Mouse (Mus musculus) stomach, postnatal 0 days (tissue): ENCODE measurements around the gene Ddx47. TPM values are rescaled to one million over a fixed set of nuclear protein-coding genes. Genes with fewer than 3 reads are reported as not detected.

Source experiments
- ATAC-seq: fragments of 200-750 bp; cut with Nextera tagmentation; 2 replicates; pipeline ENCODE4 v1.8.0; 2017; ENCODE audit not compliant: low FRiP score, low TSS enrichment
- DNase-seq: peaks from one replicate; pipeline ENCODE4 v3.0.0-alpha.2; 2016; ENCODE audit warnings: low spot score
- H3K27ac ChIP-seq: fragments of 300-500 bp; sonication (generic); replicated peaks from 2 replicates; pipeline ENCODE4 v1.5.1; 2014; ENCODE audit warnings: mild to moderate bottlenecking, control low read depth
- H3K27me3 ChIP-seq: fragments of 300-500 bp; sonication (generic); 2 replicates; pipeline ENCODE4 v1.6.1; 2014; ENCODE audit warnings: low read length; ENCODE audit not compliant: control insufficient read depth, insufficient read depth
- H3K36me3 ChIP-seq: fragments of 300-500 bp; sonication (generic); 2 replicates; pipeline ENCODE4 v1.6.1; 2014; ENCODE audit warnings: low read length, mixed read lengths; ENCODE audit not compliant: control insufficient read depth, insufficient read depth
- H3K4me1 ChIP-seq: fragments of 300-500 bp; sonication (generic); replicated peaks from 2 replicates; pipeline ENCODE4 v1.6.1; 2014; ENCODE audit warnings: antibody characterized with exemption; ENCODE audit not compliant: control insufficient read depth, insufficient read depth
- H3K4me2 ChIP-seq: fragments of 300-500 bp; sonication (generic); replicated peaks from 2 replicates; pipeline ENCODE4 v1.6.1; 2014; ENCODE audit warnings: low read depth, mild to moderate bottlenecking, control low read depth, moderate library complexity
- H3K4me3 ChIP-seq: fragments of 300-500 bp; sonication (generic); 2 replicates; pipeline ENCODE4 v1.5.1; 2014; ENCODE audit warnings: low read depth, low read length, control low read depth
- H3K9ac ChIP-seq: fragments of 300-500 bp; sonication (generic); 2 replicates; pipeline ENCODE4 v1.6.1; 2014; ENCODE audit warnings: mild to moderate bottlenecking, low read length, control low read depth, mixed read lengths
- H3K9me3 ChIP-seq: fragments of 300-500 bp; sonication (generic); 2 replicates; pipeline ENCODE4 v1.6.1; 2016; ENCODE audit warnings: low read length; ENCODE audit not compliant: control insufficient read depth
- CTCF ChIP-seq: IDR thresholded peaks from 2 replicates; pipeline ENCODE4 v1.5.1; 2016; ENCODE audit warnings: antibody characterized with exemption, low read depth, mild to moderate bottlenecking, moderate library complexity
- EP300 ChIP-seq: optimal IDR thresholded peaks from 2 replicates; pipeline ENCODE3; 2016; ENCODE audit warnings: antibody characterized with exemption
- WGBS: fragments of 180-500 bp; shearing (Covaris S2); extraction: QIAGEN DNeasy Blood & Tissue Kit; methylation state at CpG from one replicate; pipeline ENCODE4 v1.1.7; 2014; 5-methylcytosine and 5-hydroxymethylcytosine counted together
- polyA plus RNA-seq: library from polyadenylated mRNA; unstranded; fragments of >200 nt; fragmentation: Nextera tagmentation; extraction: Ambion mirVana; gene quantifications from 2 replicates; pipeline ENCODE4 v1.2.1, GENCODE M21; 2015

The Ddx47 gene
- polyA plus RNA-seq, 1 experiment from 2014 or later = 46.0 TPM

GRCm38 (mm10) chr6:135017211-135017610 lies 5.8 kb downstream of the Ddx47 start:
- H3K9me3 ChIP-seq = no peaks in the 10 kb centered on the region
- 80% methylated on average over 11 of the region's 11 CpGs for WGBS

DNA sequence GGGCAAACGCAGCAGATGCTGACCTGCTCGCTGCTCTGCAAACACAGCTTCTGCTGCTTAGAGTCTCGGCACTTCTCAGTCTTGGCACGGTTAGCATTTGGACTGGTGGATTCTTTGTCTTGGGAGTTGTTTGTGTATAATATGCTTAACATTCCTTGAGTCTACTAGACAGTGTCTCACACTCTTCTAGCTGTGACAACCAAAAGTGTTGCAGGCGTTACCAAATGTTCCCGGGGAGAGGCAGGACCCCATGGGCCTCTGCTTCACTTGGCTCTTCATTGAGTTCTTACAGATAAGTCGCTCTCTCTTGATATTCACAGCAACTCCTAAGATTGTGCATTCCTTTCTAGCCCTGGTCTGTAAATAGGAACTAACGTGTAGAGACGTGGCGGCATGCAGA lies 8.2 kb downstream of the Ddx47 start:
- Histone ChIP-seq H3K4me3 (no peak overlapping the region), H3K4me2 (no peak overlapping the region), H3K27ac (no peak overlapping the region), H3K9me3 (no peaks in the 10 kb centered on the region), H3K4me1 (no peaks in the 10 kb centered on the region), H3K9ac (no peak overlapping the region), H3K27me3 (no peaks in the 10 kb centered on the region), H3K36me3 (peaks cover 49% of the 10 kb centered on the region)
- ATAC-seq (no peak), DNase-seq (no peak)
- 81% methylated on average over 10 of the region's 10 CpGs for WGBS
- TF ChIP-seq CTCF (no peak), EP300 (no peak)

More at GRCm38 (mm10) chr6:135017211-135017610, 5.8 kb downstream of the Ddx47 start:
- TF ChIP-seq EP300 (no peak), CTCF (no peak)
- Histone ChIP-seq H3K4me1 (peaks cover 1% of the 10 kb centered on the region; the same call in 1 of the 2 replicates), H3K27ac (no peak overlapping the region), H3K27me3 (no peaks in the 10 kb centered on the region), H3K4me2 (no peak overlapping the region), H3K4me3 (no peak overlapping the region), H3K36me3 (peaks cover 40% of the 10 kb centered on the region), H3K9ac (no peak overlapping the region)
- DNase-seq (no peak), ATAC-seq (peak; percentile 87)

DNA sequence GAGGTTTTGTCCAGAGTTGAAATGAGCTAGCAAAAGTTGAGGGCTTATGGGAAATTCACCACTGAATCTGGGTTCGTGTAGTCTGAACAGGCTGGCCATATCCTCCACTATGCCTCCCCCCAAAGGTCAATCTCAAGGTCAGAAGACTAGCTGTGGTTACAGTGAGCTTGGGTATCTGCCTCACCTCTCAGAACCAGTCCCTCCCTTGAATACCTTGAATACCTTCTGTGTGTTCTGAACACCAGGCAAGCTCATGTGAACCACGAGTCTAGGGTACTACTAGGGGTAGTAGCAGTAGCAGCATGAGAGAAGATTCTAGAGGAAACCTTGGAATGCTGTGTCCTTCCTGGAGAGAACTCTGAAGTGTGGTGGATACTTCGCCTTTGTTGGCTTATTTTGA lies 10.2 kb downstream of the Ddx47 start:
- 83% methylated on average over 3 of the region's 3 CpGs for WGBS
- no peaks in the 10 kb centered on the region for H3K27me3 ChIP-seq
- DNase-seq = no peak
- no peak overlapping the region for H3K4me3 ChIP-seq
- TF ChIP-seq EP300 = no peak
- no peak for TF ChIP-seq CTCF
- no peak overlapping the region for H3K4me2 ChIP-seq
- H3K36me3 ChIP-seq = peaks cover 37% of the 10 kb centered on the region
- H3K9ac ChIP-seq = no peak overlapping the region
- no peak overlapping the region for H3K27ac ChIP-seq
- no peak for ATAC-seq
- H3K9me3 ChIP-seq = no peaks in the 10 kb centered on the region
- H3K4me1 ChIP-seq = no peaks in the 10 kb centered on the region

DNA sequence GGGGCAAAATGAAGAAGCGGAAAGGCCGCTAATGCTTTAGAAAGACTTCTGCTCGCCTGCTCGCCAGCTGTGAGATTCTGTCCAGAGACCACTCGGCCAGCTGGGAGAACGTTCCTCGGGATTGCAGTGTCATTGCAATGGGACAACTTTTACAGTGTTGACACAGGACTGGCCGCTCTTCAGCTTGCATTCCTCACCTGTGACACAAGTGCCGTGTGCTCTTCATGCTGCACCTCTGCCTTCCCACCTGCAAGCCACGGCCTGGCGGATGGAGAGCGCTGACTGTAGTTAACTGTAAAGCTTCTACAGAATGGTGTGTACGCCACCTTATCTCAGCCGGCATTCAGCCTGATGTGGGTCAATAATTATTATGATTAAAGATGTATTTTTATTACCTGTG lies 12.0 kb downstream of the Ddx47 start:
- 81% methylated on average over 14 of the region's 14 CpGs for WGBS
- H3K9ac ChIP-seq = no peak overlapping the region
- TF ChIP-seq EP300 = no peak
- TF ChIP-seq CTCF = no peak
- no peak for ATAC-seq
- no peak overlapping the region for H3K4me3 ChIP-seq
- H3K27me3 ChIP-seq = no peaks in the 10 kb centered on the region
- H3K4me1 ChIP-seq = no peaks in the 10 kb centered on the region
- no peak for DNase-seq
- no peaks in the 10 kb centered on the region for H3K9me3 ChIP-seq
- H3K36me3 ChIP-seq = peaks cover 26% of the 10 kb centered on the region
- no peak overlapping the region for H3K4me2 ChIP-seq
- H3K27ac ChIP-seq = no peak overlapping the region

DNA sequence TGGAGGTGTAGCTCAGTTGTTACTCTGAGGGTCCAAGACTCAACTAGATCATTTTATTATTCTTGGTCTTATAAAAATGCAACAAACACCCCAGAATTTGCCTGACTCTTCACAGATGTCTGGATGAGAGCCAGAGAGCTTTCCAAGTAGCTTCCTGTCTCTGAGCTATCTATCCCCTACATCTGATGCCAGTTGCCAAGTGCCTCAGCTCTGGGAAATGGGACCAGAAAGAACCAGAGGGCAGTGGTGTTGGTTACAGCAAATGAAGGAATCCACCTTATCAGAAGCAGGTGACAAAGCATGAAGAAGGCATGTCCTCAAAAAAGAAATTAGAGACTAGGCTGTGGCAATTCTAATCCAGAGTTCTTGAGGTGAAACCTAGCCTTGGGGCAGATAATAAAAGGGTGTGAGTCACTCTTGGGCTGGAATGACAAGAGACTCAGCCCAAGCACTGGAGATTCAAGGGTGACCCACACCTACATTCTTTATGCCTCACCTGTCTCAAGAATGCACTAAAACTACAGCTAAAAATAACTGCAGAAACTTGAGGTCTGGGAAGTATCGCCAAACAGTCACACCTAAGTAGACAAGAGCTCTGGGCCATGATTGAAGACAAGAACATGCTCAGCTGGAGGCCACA lies 13.5 kb downstream of the Ddx47 start:
- ATAC-seq (peak; percentile 52), DNase-seq (no peak)
- Histone ChIP-seq H3K36me3 (peaks cover 23% of the 10 kb centered on the region), H3K27ac (peak overlapping the region; percentile 40; the same call in 1 of the 2 replicates), H3K27me3 (no peaks in the 10 kb centered on the region), H3K9ac (no peak overlapping the region), H3K4me1 (no peaks in the 10 kb centered on the region), H3K4me2 (no peak overlapping the region), H3K4me3 (no peak overlapping the region), H3K9me3 (no peaks in the 10 kb centered on the region)
- 43% methylated on average over 1 of the region's 1 CpGs for WGBS
- TF ChIP-seq EP300 (no peak), CTCF (no peak)

DNA sequence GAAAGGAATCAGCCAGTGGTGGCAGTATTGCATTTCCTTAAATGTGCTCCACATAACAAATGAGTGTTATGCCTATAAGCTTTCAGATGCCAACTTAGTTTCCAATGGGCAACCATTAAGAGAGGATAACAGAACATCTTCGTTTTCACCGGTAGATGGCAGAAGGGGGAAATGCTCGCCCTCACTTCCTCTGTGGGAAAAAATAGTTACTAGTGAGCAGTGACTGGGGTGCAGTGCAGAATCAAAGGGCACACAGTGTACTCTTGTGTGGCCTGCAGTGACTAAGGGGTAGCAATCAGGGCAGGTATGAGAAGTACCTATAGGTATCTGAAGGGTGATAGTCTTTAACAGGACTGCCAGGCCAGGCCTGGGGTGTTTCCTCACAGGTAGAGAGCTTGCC lies 14.8 kb downstream of the Ddx47 start:
- WGBS = 4% methylated on average over 3 of the region's 3 CpGs
- Histone ChIP-seq H3K4me1 (no peaks in the 10 kb centered on the region), H3K36me3 (peaks cover 21% of the 10 kb centered on the region), H3K9ac (no peak overlapping the region), H3K4me3 (no peak overlapping the region), H3K9me3 (no peaks in the 10 kb centered on the region), H3K27ac (peak overlapping the region; percentile 65), H3K4me2 (no peak overlapping the region), H3K27me3 (no peaks in the 10 kb centered on the region)
- peak; percentile 80 for TF ChIP-seq CTCF
- no peak for TF ChIP-seq EP300
- peak; percentile 92 for ATAC-seq
- peak; percentile 56 for DNase-seq
